Mouse (Mus musculus) left cerebral cortex, adult 2 months (tissue): ENCODE results near the gene Bbs5. TPM values are rescaled to one million over a fixed set of nuclear protein-coding genes. Genes with fewer than 3 reads are reported as not detected.

Source experiments
- DNase-seq, 2 experiments: peaks; one replicate each; pipeline ENCODE4 v3.0.0; 2021 to 2022; ENCODE audit warnings: low spot score in 2 of 2, mixed read lengths in 1 of 2; ENCODE audit errors: extremely low spot score in 1 of 2
- H3K27ac ChIP-seq: fragments of 200-600 bp; 2 replicates; pipeline ENCODE4 v1.8.1; 2022
- H3K4me3 ChIP-seq: fragments of 200-600 bp; 2 replicates; pipeline ENCODE4 v1.8.1; 2022
- CTCF ChIP-seq: fragments of 200-600 bp; IDR thresholded peaks from 2 replicates; pipeline ENCODE4 v1.8.1; 2022; ENCODE audit warnings: antibody characterized with exemption, mild to moderate bottlenecking, moderate library complexity
- intact Hi-C: fragments of 180-260 bp; cut with DNase I; formaldehyde crosslinking; loops from one replicate; pipeline ENCODE4 v1.15.1; 2025
- long read RNA-seq, 2 experiments: library from polyadenylated mRNA; stranded (forward); transcript quantifications; one replicate each; pipeline ENCODE4 v2.0.0; 2021; ENCODE audit warnings: borderline mapping rate in 2 of 2
- total RNA-seq, 2 experiments: library from RNA; stranded (reverse); gene quantifications; 2 replicates each; pipeline ENCODE4 v1.2.3; 2021

Gene Bbs5
- total RNA-seq = 10 to 100 TPM; 23.5 to 28.4 TPM
- long read RNA-seq, experiment 1, transcript Bbs5-201 (12 exons, 1,468 nt) = major isoform, 5 of 21 reads
- long read RNA-seq, experiment 1, partial matches to known transcripts = 2 of 21 reads
- long read RNA-seq, experiment 1, other reads (novel, unspliced or antisense) = 14 of 21 reads
- long read RNA-seq, experiment 2, partial matches to known transcripts = 0 of 15 reads
- long read RNA-seq, experiment 2, other reads (novel, unspliced or antisense) = 11 of 15 reads

- TF ChIP-seq CTCF = no peak
- peak; percentile 96 for DNase-seq
- Histone ChIP-seq H3K4me3 (peak within 1 kb of the TSS; percentile 79), H3K27ac (peak within 1 kb of the TSS; percentile 86)
- intact Hi-C loops = loop anchor here (5.0 kb wide), 1 partner anchor 145 kb away; no protein-coding TSS in a partner anchor
Observed at GRCm38 (mm10) chr2:69646726-69647490, at the start of gene Bbs5. Gene Bbs5 (plus strand): TSS chr2:69647171.

- H3K4me3 ChIP-seq = no peak overlapping the region
- intact Hi-C loops = no loop called here
- H3K27ac ChIP-seq = no peak overlapping the region
- no peak for DNase-seq
- no peak for TF ChIP-seq CTCF
Observed at GRCm38 (mm10) chr2:69603726-69604393, 43.1 kb upstream of the Bbs5 start.

GRCm38 (mm10) chr2:69606621-69607020 is 40.4 kb upstream of the Bbs5 start:
- TF ChIP-seq CTCF = no peak
- Histone ChIP-seq H3K27ac (no peak overlapping the region), H3K4me3 (no peak overlapping the region)
- no peak for DNase-seq
- intact Hi-C loops = no loop called here

- intact Hi-C loops = no loop called here
Observed at GRCm38 (mm10) chr2:69612237-69612636, 34.7 kb upstream of the Bbs5 start.

DNA sequence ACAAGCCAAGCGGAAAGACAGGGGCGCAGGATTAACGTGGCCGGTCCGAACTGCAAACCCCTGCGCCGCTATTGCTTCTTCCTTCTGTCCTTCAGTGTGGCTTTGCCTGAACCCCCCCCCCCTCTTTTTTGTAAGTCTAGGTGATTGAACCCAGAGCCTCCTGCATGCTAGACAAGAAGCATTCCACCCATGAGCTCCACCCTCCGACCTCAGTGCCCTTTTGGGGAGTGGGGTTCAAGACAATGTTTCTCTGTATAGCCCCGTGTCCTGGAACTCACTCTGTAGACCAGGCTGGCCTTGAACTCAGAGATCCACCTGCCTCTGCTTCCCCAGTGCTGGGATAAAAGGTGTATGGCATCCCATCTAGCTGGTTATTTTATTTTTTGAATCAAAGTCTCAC is 34.3 kb upstream of the Bbs5 start:
- no peak for DNase-seq
- TF ChIP-seq CTCF = no peak
- no peak overlapping the region for H3K4me3 ChIP-seq
- no peak overlapping the region for H3K27ac ChIP-seq
- intact Hi-C loops = no loop called here

More at GRCm38 (mm10) chr2:69612237-69612636, 34.7 kb upstream of the Bbs5 start:
- H3K27ac ChIP-seq = no peak overlapping the region
- no peak overlapping the region for H3K4me3 ChIP-seq
- DNase-seq = no peak
- TF ChIP-seq CTCF = no peak

DNA sequence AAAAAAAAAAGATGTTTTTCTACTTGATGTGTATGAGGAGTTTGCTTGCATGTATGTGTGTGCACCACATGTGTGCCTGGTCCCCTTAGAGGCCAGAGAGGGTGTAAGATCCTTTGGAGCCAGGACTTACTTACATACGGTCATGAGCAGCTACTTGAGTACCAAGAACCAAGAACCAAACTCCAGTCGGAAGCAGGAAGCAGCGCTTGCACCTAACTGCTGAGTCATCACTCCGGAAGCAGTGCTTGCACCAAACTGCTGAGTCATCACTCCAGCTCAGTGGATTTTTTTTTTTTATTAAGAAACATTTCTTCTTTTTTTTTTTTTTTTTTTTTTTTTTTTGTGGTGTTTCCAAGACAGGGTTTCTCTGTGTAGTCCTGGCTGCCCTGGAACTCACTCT is 33.7 kb upstream of the Bbs5 start:
- intact Hi-C loops = no loop called here
- Histone ChIP-seq H3K4me3 (no peak overlapping the region), H3K27ac (no peak overlapping the region)
- no peak for TF ChIP-seq CTCF
- no peak for DNase-seq

DNA sequence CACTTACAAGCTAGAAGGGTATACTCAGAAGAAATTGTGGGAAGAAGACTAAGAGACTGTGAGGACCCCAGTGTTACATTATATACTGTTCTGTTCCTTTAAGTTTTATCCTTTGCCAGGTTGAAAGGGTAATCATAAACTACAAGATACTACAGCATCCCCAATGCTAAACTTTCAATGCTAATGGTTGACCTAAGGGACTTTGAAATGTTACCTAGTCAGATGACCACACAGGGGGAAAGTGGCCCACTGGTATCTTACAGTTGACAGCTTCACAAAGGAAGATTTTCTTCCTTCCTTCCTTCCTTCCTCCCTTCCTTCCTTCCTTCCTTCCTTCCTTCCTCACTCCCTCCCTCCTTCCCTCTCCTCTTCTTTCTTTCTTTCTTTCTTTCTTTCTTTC is 28.6 kb upstream of the Bbs5 start:
- intact Hi-C loops = no loop called here
- no peak for TF ChIP-seq CTCF
- no peak for DNase-seq
- H3K4me3 ChIP-seq = no peak overlapping the region
- no peak overlapping the region for H3K27ac ChIP-seq

DNA sequence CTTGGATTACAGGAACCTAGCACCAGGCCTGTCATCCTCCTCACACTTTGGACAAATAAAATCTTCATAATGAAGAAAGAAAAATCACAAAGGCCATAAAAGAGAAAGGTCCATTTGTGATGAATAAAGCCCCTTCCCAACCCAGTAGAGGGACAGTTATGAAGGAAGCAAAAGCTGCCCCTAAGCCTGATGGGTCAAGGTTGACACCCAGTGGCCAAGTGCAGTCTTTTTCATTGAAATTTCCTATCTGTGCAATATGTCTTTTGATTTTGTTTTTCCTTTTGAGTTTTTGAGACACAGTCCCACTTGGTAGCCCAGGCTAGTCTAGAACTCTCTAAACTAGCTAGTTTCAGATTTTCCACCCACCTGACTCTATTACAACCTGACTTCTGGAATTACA is 27.7 kb upstream of the Bbs5 start:
- Histone ChIP-seq H3K4me3 (no peak overlapping the region), H3K27ac (no peak overlapping the region)
- no peak; the same call in 1 of the 2 replicates for TF ChIP-seq CTCF
- intact Hi-C loops = no loop called here
- no peak for DNase-seq

- Histone ChIP-seq H3K4me3 (no peak overlapping the region), H3K27ac (no peak overlapping the region)
- intact Hi-C loops = no loop called here
- TF ChIP-seq CTCF = no peak
- DNase-seq = no peak
Observed at GRCm38 (mm10) chr2:69629215-69629614, 17.8 kb upstream of the Bbs5 start.

DNA sequence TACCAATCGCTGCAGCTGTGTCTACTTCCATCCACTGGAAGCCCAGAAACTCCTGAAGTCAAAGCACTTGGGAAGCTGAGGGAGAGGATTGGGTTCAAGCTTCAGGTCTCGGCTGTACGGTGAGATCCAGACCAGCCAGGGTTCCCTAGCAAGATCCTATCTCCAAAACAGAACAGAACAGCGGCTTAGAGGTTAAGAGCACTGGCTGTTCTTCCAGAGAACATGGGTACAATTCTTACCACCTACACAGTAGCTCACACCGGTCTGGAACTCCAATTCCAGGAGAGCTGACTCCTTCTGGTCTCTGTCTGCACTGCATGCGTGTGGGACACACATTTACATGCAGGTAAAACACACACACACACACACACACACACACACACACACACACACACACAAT is 17.1 kb upstream of the Bbs5 start:
- no peak for DNase-seq
- no peak for TF ChIP-seq CTCF
- Histone ChIP-seq H3K4me3 (no peak overlapping the region), H3K27ac (no peak overlapping the region)
- intact Hi-C loops = loop anchor here (10.0 kb wide), 1 partner anchor 925 kb away; the partner anchor contains the start of gene Gad1

GRCm38 (mm10) chr2:69630792-69631191 is 16.2 kb upstream of the Bbs5 start:
- no peak overlapping the region for H3K27ac ChIP-seq
- no peak overlapping the region for H3K4me3 ChIP-seq
- DNase-seq = no peak
- intact Hi-C loops = loop anchor here (10.0 kb wide), 1 partner anchor 924 kb away; the partner anchor contains the start of gene Gad1
- no peak for TF ChIP-seq CTCF

- Histone ChIP-seq H3K27ac (no peak overlapping the region), H3K4me3 (no peak overlapping the region)
- intact Hi-C loops = loop anchor here (10.0 kb wide), 1 partner anchor 923 kb away; the partner anchor contains the start of gene Gad1
- peak; percentile 38 for TF ChIP-seq CTCF
- DNase-seq = no peak
Observed at GRCm38 (mm10) chr2:69631449-69631848, 15.5 kb upstream of the Bbs5 start.
